Mouse (Mus musculus) testis, adult 2 months (tissue): ENCODE measurements around the gene Mlf2.

ENCODE experiments used
- CTCF ChIP-seq: fragments of 200-500 bp; IDR thresholded peaks from 2 replicates; pipeline ENCODE4 v1.5.1; 2012; ENCODE audit warnings: low read depth, mild to moderate bottlenecking, inconsistent platforms, low read length, moderate library complexity; ENCODE audit not compliant: control insufficient read depth, insufficient read depth, insufficient replicate concordance
- POLR2A ChIP-seq: fragments of 200-500 bp; IDR thresholded peaks from 2 replicates; pipeline ENCODE4 v1.6.1; 2012; ENCODE audit warnings: low read depth, mild to moderate bottlenecking, inconsistent platforms, low read length, moderate library complexity; ENCODE audit not compliant: control insufficient read depth

DNA sequence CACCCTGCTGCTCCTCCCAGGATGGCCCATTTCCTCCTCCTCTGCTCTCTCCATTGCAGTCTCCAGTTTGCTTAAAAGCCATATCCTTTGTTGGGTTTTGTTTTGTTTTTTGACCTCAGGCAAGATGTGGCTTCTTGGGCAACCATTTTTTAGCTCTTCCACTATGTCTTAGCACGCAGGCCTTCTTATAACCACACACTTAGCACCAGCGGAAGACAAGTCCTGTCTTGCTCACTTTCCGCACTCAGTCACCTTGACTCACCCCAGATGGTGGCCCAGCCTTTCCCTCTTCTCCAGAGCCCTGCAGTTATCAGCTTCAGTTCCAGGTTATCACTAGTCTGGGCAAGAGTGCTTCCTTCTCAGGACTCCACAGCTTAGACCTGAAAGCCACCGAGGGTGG, 24.0 kb downstream of the Mlf2 start:
- TF ChIP-seq CTCF, result no peak
- TF ChIP-seq POLR2A, result no peak
